Comparison of ENCODE assay signal across 13 mouse cellular contexts in genomic region chr14:120146908-120147770, GRCm38 (mm10).
DNase-seq lines count a peak whose midpoint lies in the region; TF ChIP-seq lines count a peak whose summit lies in the region.
"Had no signal": no experiment of that assay in that cellular context is flagged by ENCODE, and none has a peak within 500 bp of the region (broad histone marks: within the 10 kb centered on the region; RNA-seq: fewer than 3 reads in every experiment).

No protein-coding gene starts in this region.

- H3K27ac ChIP-seq in gastrocnemius, adult 2 months, result peak overlapping the region; percentile 69
- H3K27ac ChIP-seq: hindbrain, embryonic 13.5 days had no signal

- TF ChIP-seq CTCF in gastrocnemius, adult 2 months (IDR thresholded peaks at IDR 0.05), result peak; percentile 18; the same call in 1 of the 2 replicates

- H3K4me3 ChIP-seq in gastrocnemius, adult 2 months, result no peak overlapping the region
- H3K4me3 ChIP-seq: hindbrain, embryonic 13.5 days had no signal

- no peak for DNase-seq in gastrocnemius, adult 2 months
- no peak for DNase-seq in gastrocnemius, postnatal 14 days
- DNase-seq in retina, postnatal 1 day, result peak; percentile 31
- no peak for DNase-seq in retina, embryonic 14.5 days (ENCODE audit: low spot score)
- peak; percentile 71 for DNase-seq in fibroblast of lung, adult 2 months (ENCODE audit: low read depth)
- DNase-seq in left cerebral cortex, postnatal 25 days (ENCODE audit: low spot score in 2 of 2), result no peak
- no peak for DNase-seq in frontal cortex, postnatal 25 days (ENCODE audit: low spot score in 2 of 2)
- DNase-seq in adrenal gland, postnatal 14 days, result no peak
- DNase-seq: adrenal gland, adult 2 months; cerebellum, postnatal 25 days; kidney, adult 18-20 months; thymus, postnatal 25 days had no signal

- intact Hi-C loops in gastrocnemius, adult 2 months (cut with DNase I), result no loop called here
- intact Hi-C loops in gastrocnemius, postnatal 14 days (cut with DNase I; ENCODE audit: low total_unique reads), result loop anchor here (10.0 kb wide), 3 partner anchors 118 to 328 kb away; partner anchors contain the start of gene Rap2a
- intact Hi-C loops in left cerebral cortex, postnatal 25 days (cut with DNase I), result no loop called here

Comparison
In these comparisons a context has a peak if more than half of its experiments do, and no peak if none do; other contexts are left out.
1. DNase-seq: peak in retina, postnatal 1 day (single experiment) and fibroblast of lung, adult 2 months (single experiment); none in gastrocnemius, adult 2 months (single experiment), gastrocnemius, postnatal 14 days (single experiment), retina, embryonic 14.5 days (single experiment), left cerebral cortex, postnatal 25 days (0 of 2), frontal cortex, postnatal 25 days (0 of 2) and adrenal gland, postnatal 14 days (single experiment).